11 mouse cellular contexts compared by ENCODE assay signal in genomic region chr2:127845346-127845982, GRCm38 (mm10). TPM values are rescaled to one million over a fixed set of nuclear protein-coding genes. Genes with fewer than 3 reads are reported as not detected.
DNase-seq lines count a peak whose midpoint lies in the region; ATAC-seq lines count a peak whose summit lies in the region.
"Had no signal": no experiment of that assay in that cellular context is flagged by ENCODE, and none has a peak within 500 bp of the region (broad histone marks: within the 10 kb centered on the region; RNA-seq: fewer than 3 reads in every experiment).

No protein-coding gene starts in this region.

- H3K27ac ChIP-seq in heart, embryonic 11.5 days (ENCODE audit: low read depth, low read length) = no peak overlapping the region
- H3K27ac ChIP-seq in midbrain, embryonic 14.5 days (replicated peaks; ENCODE audit: low read depth, low read length) = no peak overlapping the region
- no peak overlapping the region for H3K27ac ChIP-seq in midbrain, embryonic 10.5 days (replicated peaks)
- H3K27ac ChIP-seq in embryonic facial prominence, embryonic 14.5 days (replicated peaks; ENCODE audit: low read depth, low read length) = no peak overlapping the region

- ATAC-seq in heart, embryonic 11.5 days (replicated peaks; ENCODE audit: insufficient number of reproducible peaks, low FRiP score, low TSS enrichment) = no peak
- no peak for ATAC-seq in midbrain, embryonic 14.5 days (ENCODE audit: low FRiP score, low TSS enrichment)
- no peak for ATAC-seq in embryonic facial prominence, embryonic 14.5 days (ENCODE audit: low read depth)

- peaks cover 6% of the 10 kb centered on the region for H3K27me3 ChIP-seq in heart, embryonic 11.5 days (ENCODE audit: control insufficient read depth, insufficient read depth, low read length)
- no peaks in the 10 kb centered on the region for H3K27me3 ChIP-seq in midbrain, embryonic 14.5 days (ENCODE audit: control insufficient read depth, insufficient read depth, low read length)
- peaks cover 20% of the 10 kb centered on the region for H3K27me3 ChIP-seq in midbrain, embryonic 10.5 days (ENCODE audit: low read depth, poor library complexity, severe bottlenecking)
- peaks cover 6% of the 10 kb centered on the region for H3K27me3 ChIP-seq in embryonic facial prominence, embryonic 14.5 days (replicated peaks; ENCODE audit: control insufficient read depth, insufficient read depth, low read length)

- H3K4me1 ChIP-seq in heart, embryonic 11.5 days (ENCODE audit: control insufficient read depth, insufficient read depth, low read length) = no peaks in the 10 kb centered on the region
- H3K4me1 ChIP-seq in midbrain, embryonic 14.5 days (ENCODE audit: control insufficient read depth, insufficient read depth, low read length) = no peaks in the 10 kb centered on the region
- H3K4me1 ChIP-seq in midbrain, embryonic 10.5 days = no peaks in the 10 kb centered on the region
- no peaks in the 10 kb centered on the region for H3K4me1 ChIP-seq in embryonic facial prominence, embryonic 14.5 days (ENCODE audit: control insufficient read depth, insufficient read depth, low read length)

- intact Hi-C loops in left cerebral cortex, postnatal 25 days (cut with DNase I) = loop anchor here (10.0 kb wide), 1 partner anchor 241 kb away; no protein-coding TSS in a partner anchor

- H3K4me3 ChIP-seq in heart, embryonic 11.5 days (ENCODE audit: low read depth, low read length) = no peak overlapping the region
- H3K4me3 ChIP-seq in midbrain, embryonic 14.5 days (replicated peaks; ENCODE audit: low read depth, low read length) = no peak overlapping the region
- no peak overlapping the region for H3K4me3 ChIP-seq in midbrain, embryonic 10.5 days
- no peak overlapping the region for H3K4me3 ChIP-seq in embryonic facial prominence, embryonic 14.5 days (ENCODE audit: low read depth, low read length)

- H3K4me2 ChIP-seq in heart, embryonic 11.5 days = no peak overlapping the region
- no peak overlapping the region for H3K4me2 ChIP-seq in midbrain, embryonic 14.5 days (ENCODE audit: low read length)
- no peak overlapping the region for H3K4me2 ChIP-seq in embryonic facial prominence, embryonic 14.5 days (ENCODE audit: low read depth, low read length)

- peak; percentile 52 to 61 for DNase-seq in heart, adult 18-20 months
- peak; percentile 62 for DNase-seq in midbrain, embryonic 14.5 days
- DNase-seq in midbrain, embryonic 10.5 days (ENCODE audit: low spot score) = no peak
- peak; percentile 65 for DNase-seq in embryonic facial prominence, embryonic 14.5 days (ENCODE audit: low spot score)
- no peak for DNase-seq in T-cell, adult 2 months (ENCODE audit: low spot score)
- no peak for DNase-seq in kidney, postnatal 25 days
- no peak for DNase-seq in left cerebral cortex, postnatal 25 days (ENCODE audit: low spot score in 2 of 2)
- DNase-seq: thymus, postnatal 4 days had no signal

- WGBS in heart, embryonic 11.5 days (ENCODE audit: insufficient replicate concordance) = 42% methylated on average over 7 of the region's 7 CpGs
- whole genome bisulfite sequencing in midbrain, embryonic 14.5 days = 40% methylated on average over 7 of the region's 7 CpGs
- 58% methylated on average over 7 of the region's 7 CpGs for WGBS in midbrain, embryonic 10.5 days
- WGBS in embryonic facial prominence, embryonic 14.5 days = 51% methylated on average over 7 of the region's 7 CpGs

- no peaks in the 10 kb centered on the region for H3K36me3 ChIP-seq in heart, embryonic 11.5 days (ENCODE audit: control insufficient read depth, insufficient read depth, low read length)
- H3K36me3 ChIP-seq in midbrain, embryonic 14.5 days (ENCODE audit: control insufficient read depth, insufficient read depth, low read length) = no peaks in the 10 kb centered on the region
- no peaks in the 10 kb centered on the region for H3K36me3 ChIP-seq in midbrain, embryonic 10.5 days
- no peaks in the 10 kb centered on the region for H3K36me3 ChIP-seq in embryonic facial prominence, embryonic 14.5 days (ENCODE audit: control insufficient read depth, insufficient read depth, low read length)

- H3K9ac ChIP-seq in heart, embryonic 11.5 days (ENCODE audit: low read depth, low read length) = no peak overlapping the region
- H3K9ac ChIP-seq in midbrain, embryonic 14.5 days (replicated peaks; ENCODE audit: low read length) = no peak overlapping the region
- no peak overlapping the region for H3K9ac ChIP-seq in embryonic facial prominence, embryonic 14.5 days (ENCODE audit: low read depth, low read length)

- no peaks in the 10 kb centered on the region for H3K9me3 ChIP-seq in heart, embryonic 11.5 days (replicated peaks; ENCODE audit: control insufficient read depth, low read length)
- H3K9me3 ChIP-seq in midbrain, embryonic 14.5 days (ENCODE audit: control insufficient read depth, low read length) = no peaks in the 10 kb centered on the region
- H3K9me3 ChIP-seq in midbrain, embryonic 10.5 days (replicated peaks) = no peaks in the 10 kb centered on the region
- no peaks in the 10 kb centered on the region for H3K9me3 ChIP-seq in embryonic facial prominence, embryonic 14.5 days (ENCODE audit: control insufficient read depth, low read length)

RNA-seq across cellular contexts. Expression of gene Acoxl, which starts 6.8 kb away (rescaled TPM):
- not detected for total RNA-seq in heart, adult 18-20 months (2021)
- 0.11 and 0.21 TPM in 2 replicates for polyA plus RNA-seq in heart, embryonic 11.5 days (2014; fragmentation: Nextera tagmentation; extraction: Ambion mirVana)
- 0.13 and 0.24 TPM in 2 replicates for polyA plus RNA-seq in midbrain, embryonic 14.5 days (2014; fragmentation: Nextera tagmentation; extraction: Ambion mirVana)
- polyA plus RNA-seq in midbrain, embryonic 10.5 days (2016; fragmentation: Nextera tagmentation; extraction: Ambion mirVana) = 0.05 and 0.07 TPM in 2 replicates
- polyA plus RNA-seq in embryonic facial prominence, embryonic 14.5 days (2014; fragmentation: Nextera tagmentation; extraction: Ambion mirVana) = 0.12 and 0.24 TPM in 2 replicates
- total RNA-seq in left cerebral cortex, postnatal 25 days (2021) = not detected
- total RNA-seq: left cerebral cortex, postnatal 14 days had no signal

RNA-seq across cellular contexts. Expression of gene Bub1, which starts 13.8 kb away (rescaled TPM):
- total RNA-seq in heart, adult 18-20 months (2021) = under 1 TPM; 0.22 to 0.44 TPM
- polyA plus RNA-seq in heart, embryonic 11.5 days (2014; fragmentation: Nextera tagmentation; extraction: Ambion mirVana) = 19.2 and 24.7 TPM in 2 replicates
- 3.0 and 5.0 TPM in 2 replicates for polyA plus RNA-seq in midbrain, embryonic 14.5 days (2014; fragmentation: Nextera tagmentation; extraction: Ambion mirVana)
- polyA plus RNA-seq in midbrain, embryonic 10.5 days (2016; fragmentation: Nextera tagmentation; extraction: Ambion mirVana) = 100 and 109 TPM in 2 replicates
- polyA plus RNA-seq in embryonic facial prominence, embryonic 14.5 days (2014; fragmentation: Nextera tagmentation; extraction: Ambion mirVana) = 16.8 and 18.9 TPM in 2 replicates
- under 1 TPM in 1 of 2 experiments, not detected in 1; 0.09 TPM for total RNA-seq in left cerebral cortex, postnatal 25 days (2021)
- total RNA-seq: gastrocnemius, adult 8-10 months had no signal

RNA-seq across cellular contexts. Expression of gene Mtln, which starts 53.2 kb away (rescaled TPM):
- total RNA-seq in heart, adult 18-20 months (2021) = 10 to 100 TPM; 53.2 to 69.3 TPM
- polyA plus RNA-seq in heart, embryonic 11.5 days (2014; fragmentation: Nextera tagmentation; extraction: Ambion mirVana) = 37.9 and 40.3 TPM in 2 replicates
- 38.2 and 44.6 TPM in 2 replicates for polyA plus RNA-seq in midbrain, embryonic 14.5 days (2014; fragmentation: Nextera tagmentation; extraction: Ambion mirVana)
- 26.5 and 30.3 TPM in 2 replicates for polyA plus RNA-seq in midbrain, embryonic 10.5 days (2016; fragmentation: Nextera tagmentation; extraction: Ambion mirVana)
- polyA plus RNA-seq in embryonic facial prominence, embryonic 14.5 days (2014; fragmentation: Nextera tagmentation; extraction: Ambion mirVana) = 38.4 and 42.2 TPM in 2 replicates
- 10 to 100 TPM; 47.0 to 49.2 TPM for total RNA-seq in left cerebral cortex, postnatal 25 days (2021)

RNA-seq across cellular contexts. Expression of gene Nphp1, which starts 56.8 kb away (rescaled TPM):
- 1 to 10 TPM; 7.6 to 9.4 TPM for total RNA-seq in heart, adult 18-20 months (2021)
- polyA plus RNA-seq in heart, embryonic 11.5 days (2014; fragmentation: Nextera tagmentation; extraction: Ambion mirVana) = 12.1 and 15.4 TPM in 2 replicates
- polyA plus RNA-seq in midbrain, embryonic 14.5 days (2014; fragmentation: Nextera tagmentation; extraction: Ambion mirVana) = 10.8 and 17.2 TPM in 2 replicates
- 42.2 and 45.1 TPM in 2 replicates for polyA plus RNA-seq in midbrain, embryonic 10.5 days (2016; fragmentation: Nextera tagmentation; extraction: Ambion mirVana)
- polyA plus RNA-seq in embryonic facial prominence, embryonic 14.5 days (2014; fragmentation: Nextera tagmentation; extraction: Ambion mirVana) = 27.4 and 28.3 TPM in 2 replicates
- total RNA-seq in left cerebral cortex, postnatal 25 days (2021) = 10 to 100 TPM; 18.8 to 19.3 TPM

Comparison
In these comparisons a context has a peak if more than half of its experiments do, and no peak if none do; other contexts are left out.
1. DNase-seq: peak in heart, adult 18-20 months (2 of 2), midbrain, embryonic 14.5 days (single experiment) and embryonic facial prominence, embryonic 14.5 days (single experiment); none in midbrain, embryonic 10.5 days (single experiment), T-cell, adult 2 months (single experiment), kidney, postnatal 25 days (0 of 2) and left cerebral cortex, postnatal 25 days (0 of 2).